Mouse (Mus musculus) ES-E14 (cell line): ENCODE results near the gene Creb3.

ENCODE experiments used
- CHD2 ChIP-seq: IDR thresholded peaks from 2 replicates; pipeline ENCODE4 v1.6.1; 2014; ENCODE audit warnings: mild to moderate bottlenecking, low read depth, low read length, inconsistent platforms
- HCFC1 ChIP-seq: IDR thresholded peaks from 2 replicates; pipeline ENCODE4 v1.6.1; 2012; ENCODE audit warnings: low read length, inconsistent platforms, borderline replicate concordance; ENCODE audit not compliant: insufficient read depth
- ZC3H11A ChIP-seq: IDR thresholded peaks from 2 replicates; pipeline ENCODE4 v1.6.1; 2012; ENCODE audit warnings: low read depth, mild to moderate bottlenecking, inconsistent platforms, low read length, borderline replicate concordance
- ZNF384 ChIP-seq: IDR thresholded peaks from 2 replicates; pipeline ENCODE4 v1.6.1; 2012; ENCODE audit warnings: low read depth, low read length, inconsistent platforms

- no peak for TF ChIP-seq ZC3H11A
- no peak for TF ChIP-seq CHD2
- TF ChIP-seq HCFC1, result no peak
- no peak for TF ChIP-seq ZNF384
Observed at GRCm38 (mm10) chr4:43571395-43572045, 9.4 kb downstream of the Creb3 start.
